Mouse (Mus musculus) small intestine, adult 2 months (tissue): ENCODE results near the gene F10.

Source experiments
- CTCF ChIP-seq: fragments of 200-500 bp; IDR thresholded peaks from 2 replicates; pipeline ENCODE4 v1.5.1; 2012; ENCODE audit warnings: low read depth, mild to moderate bottlenecking, control low read depth, inconsistent platforms, low read length, moderate library complexity, mixed read lengths; ENCODE audit not compliant: insufficient replicate concordance, insufficient read length; ENCODE audit errors: extremely low read depth
- POLR2A ChIP-seq: fragments of 200-500 bp; IDR thresholded peaks from 2 replicates; pipeline ENCODE4 v1.6.1; 2012; ENCODE audit warnings: low read depth, mild to moderate bottlenecking, control low read depth, inconsistent platforms, low read length, moderate library complexity

DNA sequence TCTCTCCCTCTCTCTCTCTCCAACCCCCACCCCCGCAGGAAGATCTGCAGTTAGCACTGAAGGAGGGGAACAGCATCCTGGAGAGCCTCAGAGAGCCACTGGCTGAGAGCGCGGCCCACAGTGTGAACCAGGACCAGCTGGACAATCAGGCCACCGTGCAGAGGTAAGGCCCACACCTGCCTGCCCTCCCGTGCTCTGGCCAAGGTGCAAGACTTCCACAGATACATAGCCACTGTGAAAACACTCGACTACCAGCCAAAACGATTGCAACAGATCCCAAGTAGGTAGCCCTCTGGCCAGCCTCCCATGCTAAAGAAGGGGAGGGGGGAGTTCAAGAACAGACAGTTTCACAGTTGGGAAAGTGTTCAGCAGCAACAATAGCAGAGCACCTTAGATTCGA is 38.8 kb upstream of the F10 start:
- no peak for TF ChIP-seq CTCF
- TF ChIP-seq POLR2A: no peak
